Mouse (Mus musculus) CH12.LX (cell line): Measurements from ENCODE around the gene Ltb. TPM values are rescaled to one million over a fixed set of nuclear protein-coding genes. Genes with fewer than 3 reads are reported as not detected.

Source experiments
- DNase-seq: peaks from one replicate; pipeline ENCODE4 v3.0.0-alpha.2; 2013; ENCODE audit errors: extremely low read depth
- H3K27ac ChIP-seq: 2 replicates; pipeline ENCODE4 v1.5.1; 2012; ENCODE audit warnings: low read depth, mild to moderate bottlenecking, control low read depth, moderate library complexity; ENCODE audit not compliant: insufficient read depth
- H3K27me3 ChIP-seq: replicated peaks from 2 replicates; pipeline ENCODE3; 2012; ENCODE audit warnings: inconsistent platforms
- H3K36me3 ChIP-seq, 2 experiments: replicated peaks in 1 of 2; 2 replicates each; pipeline versions ENCODE3 to v1.6.1; 2012; ENCODE audit warnings: inconsistent platforms in 1 of 2, low read length in 1 of 2, mild to moderate bottlenecking in 1 of 2, mixed read lengths in 1 of 2, moderate library complexity in 1 of 2; ENCODE audit not compliant: control insufficient read depth in 1 of 2, insufficient read depth in 1 of 2
- H3K4me1 ChIP-seq, 2 experiments: 2 replicates each; pipeline ENCODE4 v1.6.1; 2012; ENCODE audit warnings: inconsistent platforms in 1 of 2, moderate library complexity in 1 of 2; ENCODE audit not compliant: insufficient read depth in 2 of 2, control insufficient read depth in 1 of 2
- H3K4me2 ChIP-seq: 2 replicates; pipeline ENCODE4 v1.6.1; 2012; ENCODE audit warnings: low read depth, mild to moderate bottlenecking, control low read depth; ENCODE audit not compliant: poor library complexity, insufficient read depth, severe bottlenecking
- H3K4me3 ChIP-seq, 3 experiments: fragments of 150-350 bp in 1 of 3; sonication (generic) in 1 of 3; replicated peaks in 1 of 3; 2 replicates each; pipeline versions ENCODE3 to v1.5.1; 2011 to 2012; ENCODE audit warnings: low read depth in 2 of 3, low read length in 2 of 3, mild to moderate bottlenecking in 2 of 3, moderate library complexity in 2 of 3, control low read depth in 1 of 3, improper control_type of control experiment in 1 of 3, inconsistent platforms in 1 of 3, mixed read lengths in 1 of 3; ENCODE audit not compliant: poor library complexity in 1 of 3
- H3K79me2 ChIP-seq: replicated peaks from 2 replicates; pipeline ENCODE4 v1.6.1; 2012; ENCODE audit warnings: mild to moderate bottlenecking, moderate library complexity; ENCODE audit not compliant: control insufficient read depth, poor library complexity, insufficient read depth, severe bottlenecking; ENCODE audit errors: extremely low read depth
- H3K9ac ChIP-seq: 2 replicates; pipeline ENCODE4 v1.6.1; 2012; ENCODE audit warnings: low read depth, mild to moderate bottlenecking, control low read depth, moderate library complexity; ENCODE audit not compliant: insufficient read depth
- H3K9me3 ChIP-seq: replicated peaks from 2 replicates; pipeline ENCODE3; 2012; ENCODE audit warnings: low read length, inconsistent platforms, mixed read lengths
- CHD1 ChIP-seq: IDR thresholded peaks from 2 replicates; pipeline ENCODE4 v1.6.1; 2012; ENCODE audit warnings: low read depth, low read length, improper control_type of control experiment, inconsistent platforms
- CHD2 ChIP-seq: IDR thresholded peaks from 2 replicates; pipeline ENCODE4 v1.6.1; 2011; ENCODE audit warnings: low read length, improper control_type of control experiment
- CTCF ChIP-seq, 2 experiments: IDR thresholded peaks in 1 of 2; conservative IDR thresholded peaks in 1 of 2; 2 replicates each; pipeline ENCODE4 v1.5.1; 2011 to 2012; ENCODE audit warnings: low read depth in 2 of 2, low read length in 2 of 2, improper control_type of control experiment in 1 of 2, inconsistent platforms in 1 of 2, mild to moderate bottlenecking in 1 of 2, moderate library complexity in 1 of 2
- E2F4 ChIP-seq: IDR thresholded peaks from 2 replicates; pipeline ENCODE4 v1.6.1; 2011; ENCODE audit warnings: low read depth, low read length, improper control_type of control experiment; ENCODE audit not compliant: insufficient replicate concordance
- JUN ChIP-seq: IDR thresholded peaks from 2 replicates; pipeline ENCODE4 v1.6.1; 2011; ENCODE audit warnings: low read depth, mild to moderate bottlenecking, low read length, improper control_type of control experiment, moderate library complexity; ENCODE audit not compliant: insufficient read depth
- JUND ChIP-seq: conservative IDR thresholded peaks from 2 replicates; pipeline ENCODE4 v1.6.1; 2011; ENCODE audit warnings: low read depth, low read length, improper control_type of control experiment
- MAFK ChIP-seq: IDR thresholded peaks from 2 replicates; pipeline ENCODE4 v1.6.1; 2011; ENCODE audit warnings: low read length, improper control_type of control experiment; ENCODE audit not compliant: insufficient replicate concordance
- MAX ChIP-seq: IDR thresholded peaks from 2 replicates; pipeline ENCODE4 v1.6.1; 2011; ENCODE audit warnings: low read length, improper control_type of control experiment
- MAZ ChIP-seq: IDR thresholded peaks from 2 replicates; pipeline ENCODE4 v1.6.1; 2012; ENCODE audit warnings: low read depth, mild to moderate bottlenecking, inconsistent platforms, low read length, improper control_type of control experiment, moderate library complexity
- MEF2A ChIP-seq: IDR thresholded peaks from 2 replicates; pipeline ENCODE4 v1.6.1; 2014; ENCODE audit warnings: low read depth, mild to moderate bottlenecking, inconsistent platforms, low read length, improper control_type of control experiment, borderline replicate concordance
- MXI1 ChIP-seq: IDR thresholded peaks from 2 replicates; pipeline ENCODE4 v1.6.1; 2011; ENCODE audit warnings: mild to moderate bottlenecking, low read depth, low read length, improper control_type of control experiment
- MYC ChIP-seq: IDR thresholded peaks from 2 replicates; pipeline ENCODE4 v1.6.1; 2011; ENCODE audit warnings: low read depth, mild to moderate bottlenecking, improper control_type of control experiment, low read length
- NELFE ChIP-seq: IDR thresholded peaks from 2 replicates; pipeline ENCODE4 v1.6.1; 2011; ENCODE audit warnings: low read depth, low read length, improper control_type of control experiment
- NRF1 ChIP-seq: IDR thresholded peaks from 2 replicates; pipeline ENCODE4 v1.6.1; 2014; ENCODE audit warnings: low read depth, mild to moderate bottlenecking, inconsistent platforms, low read length, improper control_type of control experiment, moderate library complexity
- PAX5 ChIP-seq: IDR thresholded peaks from 2 replicates; pipeline ENCODE4 v1.6.1; 2012; ENCODE audit warnings: low read length, inconsistent platforms, mixed read lengths
- SIN3A ChIP-seq: IDR thresholded peaks from 2 replicates; pipeline ENCODE4 v1.6.1; 2012; ENCODE audit warnings: low read length, improper control_type of control experiment, inconsistent platforms
- SMC3 ChIP-seq: IDR thresholded peaks from 2 replicates; pipeline ENCODE4 v1.6.1; 2011; ENCODE audit warnings: low read depth, low read length, improper control_type of control experiment
- TCF12 ChIP-seq: IDR thresholded peaks from 2 replicates; pipeline ENCODE4 v1.6.1; 2014; ENCODE audit warnings: low read depth, mild to moderate bottlenecking, inconsistent platforms, low read length, improper control_type of control experiment
- UBTF ChIP-seq: IDR thresholded peaks from 2 replicates; pipeline ENCODE4 v1.6.1; 2012; ENCODE audit warnings: low read depth, mild to moderate bottlenecking, inconsistent platforms, low read length, improper control_type of control experiment, moderate library complexity
- USF1 ChIP-seq: IDR thresholded peaks from 2 replicates; pipeline ENCODE4 v1.6.1; 2014; ENCODE audit warnings: low read depth, mild to moderate bottlenecking, inconsistent platforms, low read length, improper control_type of control experiment
- USF2 ChIP-seq: conservative IDR thresholded peaks from 2 replicates; pipeline ENCODE4 v1.6.1; 2011; ENCODE audit warnings: low read depth, low read length, improper control_type of control experiment
- ZKSCAN1 ChIP-seq: IDR thresholded peaks from 2 replicates; pipeline ENCODE4 v1.6.1; 2012; ENCODE audit warnings: low read depth, inconsistent platforms, low read length, improper control_type of control experiment, borderline replicate concordance
- dilution Hi-C: fragments of 300-500 bp; cut with MboI; formaldehyde crosslinking; loops from 2 replicates; pipeline ENCODE4 v1.14.3; 2020; ENCODE audit warnings: low sequenced_read_pairs; ENCODE audit not compliant: extremely low pct_unique_long_range_greater_than_20kb, extremely low pct_ligation_motif_present
- in situ Hi-C: fragments of 300-500 bp; cut with MboI; formaldehyde crosslinking; loops from 3 replicates; pipeline ENCODE4 v1.14.3; 2019; ENCODE audit warnings: low sequenced_read_pairs, low pct_ligation_motif_present, low pct_unique_long_range_greater_than_20kb, mixed read lengths
- polyA plus RNA-seq: library from polyadenylated mRNA; unstranded; fragments of >175 nt; gene quantifications from 2 replicates; pipeline ENCODE4 v1.2.1, GENCODE M21; 2012; ENCODE audit warnings: low read depth; ENCODE audit not compliant: insufficient read length
- total RNA-seq, 2 experiments: library from RNA; depleted of rRNA; stranded (reverse); fragments of 300-350 nt in 1 of 2; fragments of >200 nt in 1 of 2; gene quantifications; 2 replicates each; pipeline ENCODE4 v1.2.3; 2012 to 2014

Gene Ltb
- total and polyA plus RNA-seq, 3 experiments: 150 to 263 (median 234) TPM

GRCm38 (mm10) chr17:35161421-35161820 is 32.8 kb upstream of the Ltb start:
- in situ Hi-C loops (no loop called here), dilution Hi-C loops (no loop called here)
- Histone ChIP-seq H3K9me3 (no peaks in the 10 kb centered on the region), H3K36me3 (peaks cover 56 to 66% of the 10 kb centered on the region in 2 experiments), H3K4me3 (no peak overlapping the region), H3K27ac (no peak overlapping the region), H3K4me2 (no peak overlapping the region), H3K27me3 (no peaks in the 10 kb centered on the region), H3K79me2 (peaks cover 66% of the 10 kb centered on the region), H3K4me1 (peaks cover 4 to 33% of the 10 kb centered on the region in 2 experiments), H3K9ac (no peak overlapping the region)
- TF ChIP-seq JUN (no peak), SMC3 (no peak), CHD2 (no peak), MAZ (no peak), MEF2A (no peak), ZKSCAN1 (no peak), JUND (no peak)
- no peak for DNase-seq

GRCm38 (mm10) chr17:35162121-35162520 is 32.1 kb upstream of the Ltb start:
- Histone ChIP-seq H3K27ac (no peak overlapping the region), H3K4me3 (peak overlapping the region in 2 of 3 experiments; percentile 88 to 97), H3K4me1 (peaks cover 6 to 35% of the 10 kb centered on the region in 2 experiments), H3K36me3 (peaks cover 49 to 60% of the 10 kb centered on the region in 2 experiments), H3K27me3 (no peaks in the 10 kb centered on the region), H3K79me2 (peaks cover 68% of the 10 kb centered on the region), H3K4me2 (peak overlapping the region; percentile 76; the same call in 1 of the 2 replicates), H3K9me3 (no peaks in the 10 kb centered on the region), H3K9ac (peak overlapping the region; percentile 95; the same call in 1 of the 2 replicates)
- no peak for DNase-seq
- TF ChIP-seq UBTF (no peak), NELFE (no peak), CHD1 (no peak), MYC (no peak), MAFK (no peak), PAX5 (no peak), E2F4 (no peak), SIN3A (no peak), MAX (no peak), TCF12 (no peak), CTCF (conservative IDR thresholded peaks at IDR 0.05 in 1 of 2, IDR thresholded peaks at IDR 0.05 in 1 of 2; ENCODE audit: low read depth in 2 of 2, low read length in 2 of 2) (no peak), NRF1 (no peak), MEF2A (no peak), USF2 (no peak), USF1 (no peak), MXI1 (no peak)
- in situ Hi-C loops: no loop called here
- dilution Hi-C loops: no loop called here
